Mouse (Mus musculus): ENCODE results near the gene Prdm15. TPM values are rescaled to one million over a fixed set of nuclear protein-coding genes. Genes with fewer than 3 reads are reported as not detected.

Prdm15 gene
- 2.2 TPM for polyA plus RNA-seq (2014; fragmentation: Illumina TruSeq; extraction: RNeasy Lipid Tissue Mini Kit (QIAGEN cat#74804); ENCODE audit: low read depth, low replicate concordance)

GRCm38 (mm10) chr16:97851741-97852319 lies at the start of gene Prdm15:
Gene Prdm15, minus strand, starts transcription at chr16:97851850.

GRCm38 (mm10) chr16:97763061-97763989 lies 88.3 kb downstream of the Prdm15 start, which contains the start of gene Ripk4:
Gene Ripk4, minus strand, starts transcription at chr16:97763787.

Other genes with a start within 250 kb of the Prdm15 start
- gene Tmprss2, start 240.7 kb downstream of the Prdm15 start, polyA plus RNA-seq (2014; fragmentation: Illumina TruSeq; extraction: RNeasy Lipid Tissue Mini Kit (QIAGEN cat#74804); ENCODE audit: low read depth, low replicate concordance) = 70.3 TPM
- 8.5 TPM for gene Ripk4, start 88.1 kb downstream of the Prdm15 start, polyA plus RNA-seq (2014; fragmentation: Illumina TruSeq; extraction: RNeasy Lipid Tissue Mini Kit (QIAGEN cat#74804); ENCODE audit: low read depth, low replicate concordance)
- gene C2cd2, start 110.7 kb upstream of the Prdm15 start, polyA plus RNA-seq (2014; fragmentation: Illumina TruSeq; extraction: RNeasy Lipid Tissue Mini Kit (QIAGEN cat#74804); ENCODE audit: low read depth, low replicate concordance) = 13.9 TPM
- 4.2 TPM for gene Zbtb21, start 110.8 kb upstream of the Prdm15 start, polyA plus RNA-seq (2014; fragmentation: Illumina TruSeq; extraction: RNeasy Lipid Tissue Mini Kit (QIAGEN cat#74804); ENCODE audit: low read depth, low replicate concordance)
- gene B230307C23Rik, start 145.5 kb upstream of the Prdm15 start, polyA plus RNA-seq (2014; fragmentation: Illumina TruSeq; extraction: RNeasy Lipid Tissue Mini Kit (QIAGEN cat#74804); ENCODE audit: low read depth, low replicate concordance) = 25.7 TPM
- 8.2 TPM for gene A630089N07Rik, start 230.6 kb upstream of the Prdm15 start, polyA plus RNA-seq (2014; fragmentation: Illumina TruSeq; extraction: RNeasy Lipid Tissue Mini Kit (QIAGEN cat#74804); ENCODE audit: low read depth, low replicate concordance)